Mouse (Mus musculus) spleen, postnatal 10 days (tissue): ENCODE data around the gene H2al3.

Experiments used
- DNase-seq, 2 experiments: peaks; one replicate each; pipeline ENCODE4 v3.0.0; 2021 to 2022; ENCODE audit warnings: low spot score in 2 of 2

Gene H2al3

GRCm38 (mm10) chrX:9849403-9849802 lies at the start of gene H2al3:
Gene H2al3 (plus strand): TSS chrX:9849703.
- no peak for DNase-seq

GRCm38 (mm10) chrX:9810101-9810500 lies 39.4 kb upstream of the H2al3 start:
- no peak for DNase-seq

GRCm38 (mm10) chrX:9812469-9812868 lies 37.0 kb upstream of the H2al3 start:
- no peak for DNase-seq

- no peak for DNase-seq
These were observed 14.7 kb upstream of the H2al3 start for GRCm38 (mm10) chrX:9834779-9835178.

- no peak for DNase-seq
These were observed 2.9 kb upstream of the H2al3 start, which contains the start of gene Hypm for GRCm38 (mm10) chrX:9846628-9847027. Gene Hypm (plus strand): TSS chrX:9846928.

- DNase-seq = no peak
These were observed 12.4 kb downstream of the H2al3 start for GRCm38 (mm10) chrX:9861859-9862258.

- no peak for DNase-seq
These were observed 26.0 kb downstream of the H2al3 start for GRCm38 (mm10) chrX:9875519-9875918.

- DNase-seq = no peak
These were observed 35.8 kb downstream of the H2al3 start, which contains the start of gene Sytl5 for GRCm38 (mm10) chrX:9885322-9885721. Gene Sytl5 (plus strand): TSS chrX:9885622.
